Mouse (Mus musculus) hindbrain, embryonic 11.5 days (tissue): ENCODE measurements around the gene Zfp746. TPM values are rescaled to one million over a fixed set of nuclear protein-coding genes. Genes with fewer than 3 reads are reported as not detected.

Source experiments
- ATAC-seq: fragments of 200-750 bp; cut with Nextera tagmentation; 2 replicates; pipeline ENCODE4 v1.8.0; 2017; ENCODE audit warnings: mild to moderate bottlenecking, moderate TSS enrichment, moderate library complexity; ENCODE audit not compliant: low FRiP score
- DNase-seq: peaks from one replicate; pipeline ENCODE4 v3.0.0-alpha.2; 2015; ENCODE audit warnings: low spot score
- H3K27ac ChIP-seq: fragments of 300-500 bp; sonication (generic); 2 replicates; pipeline ENCODE4 v1.5.1; 2014; ENCODE audit warnings: mild to moderate bottlenecking, low read depth, low read length
- H3K27me3 ChIP-seq: fragments of 300-500 bp; sonication (generic); 2 replicates; pipeline ENCODE4 v1.6.1; 2014; ENCODE audit warnings: mild to moderate bottlenecking, low read length, moderate library complexity, mixed read lengths; ENCODE audit not compliant: control insufficient read depth, insufficient read depth
- H3K36me3 ChIP-seq: fragments of 300-500 bp; sonication (generic); 2 replicates; pipeline ENCODE4 v1.6.1; 2014; ENCODE audit warnings: mild to moderate bottlenecking, low read length, moderate library complexity, mixed read lengths; ENCODE audit not compliant: control insufficient read depth, insufficient read depth
- H3K4me1 ChIP-seq: fragments of 300-500 bp; sonication (generic); replicated peaks from 2 replicates; pipeline ENCODE4 v1.6.1; 2014; ENCODE audit warnings: low read length, mixed read lengths; ENCODE audit not compliant: control insufficient read depth, insufficient read depth
- H3K4me2 ChIP-seq: fragments of 300-500 bp; sonication (generic); replicated peaks from 2 replicates; pipeline ENCODE4 v1.6.1; 2014; ENCODE audit warnings: mild to moderate bottlenecking, low read depth, low read length
- H3K4me3 ChIP-seq: fragments of 300-500 bp; sonication (generic); 2 replicates; pipeline ENCODE4 v1.5.1; 2014; ENCODE audit warnings: low read depth, low read length
- H3K9ac ChIP-seq: fragments of 300-500 bp; sonication (generic); 2 replicates; pipeline ENCODE4 v1.6.1; 2014; ENCODE audit warnings: low read depth, low read length
- H3K9me3 ChIP-seq: fragments of 300-500 bp; sonication (generic); 2 replicates; pipeline ENCODE4 v1.6.1; 2016; ENCODE audit warnings: low read length; ENCODE audit not compliant: control insufficient read depth
- WGBS: fragments of 180-500 bp; shearing (Covaris S2); extraction: QIAGEN DNeasy Blood & Tissue Kit; methylation state at CpG from one replicate; pipeline ENCODE4 v1.1.7; 2014; 5-methylcytosine and 5-hydroxymethylcytosine counted together
- polyA plus RNA-seq: library from polyadenylated mRNA; unstranded; fragments of >200 nt; fragmentation: Nextera tagmentation; extraction: Ambion mirVana; gene quantifications from 2 replicates; pipeline ENCODE4 v1.2.1, GENCODE M21; 2014

Zfp746 gene
- polyA plus RNA-seq, 1 experiment from 2014 or later: 20.7 TPM

- 78% methylated on average over 5 of the region's 5 CpGs for WGBS
- Histone ChIP-seq H3K4me1 (no peaks in the 10 kb centered on the region), H3K4me2 (no peak overlapping the region), H3K9me3 (no peaks in the 10 kb centered on the region), H3K27me3 (no peaks in the 10 kb centered on the region), H3K4me3 (no peak overlapping the region), H3K36me3 (no peaks in the 10 kb centered on the region), H3K9ac (no peak overlapping the region), H3K27ac (no peak overlapping the region)
- no peak for ATAC-seq
- no peak for DNase-seq
Measured at GRCm38 (mm10) chr6:48073316-48073715, 13.1 kb downstream of the Zfp746 start.

- H3K4me3 ChIP-seq: no peak overlapping the region
- peaks cover 14% of the 10 kb centered on the region for H3K36me3 ChIP-seq
- no peaks in the 10 kb centered on the region for H3K9me3 ChIP-seq
- 94% methylated on average over 3 of the region's 3 CpGs for WGBS
- ATAC-seq: no peak
- H3K27me3 ChIP-seq: no peaks in the 10 kb centered on the region
- H3K27ac ChIP-seq: no peak overlapping the region
- H3K9ac ChIP-seq: no peak overlapping the region
- DNase-seq: no peak
- H3K4me2 ChIP-seq: no peak overlapping the region
- H3K4me1 ChIP-seq: no peaks in the 10 kb centered on the region
Measured at GRCm38 (mm10) chr6:48067492-48067891, 18.9 kb downstream of the Zfp746 start.

- DNase-seq (no peak), ATAC-seq (no peak)
- Histone ChIP-seq H3K4me3 (no peak overlapping the region), H3K4me1 (no peaks in the 10 kb centered on the region), H3K27me3 (no peaks in the 10 kb centered on the region), H3K9me3 (no peaks in the 10 kb centered on the region), H3K36me3 (peaks cover 14% of the 10 kb centered on the region), H3K4me2 (no peak overlapping the region), H3K27ac (no peak overlapping the region), H3K9ac (no peak overlapping the region)
- 95% methylated on average over 6 of the region's 6 CpGs for WGBS
Measured at GRCm38 (mm10) chr6:48065587-48066075, 20.8 kb downstream of the Zfp746 start.

GRCm38 (mm10) chr6:48064451-48064850, 21.9 kb downstream of the Zfp746 start:
- H3K36me3 ChIP-seq: peaks cover 14% of the 10 kb centered on the region
- no peaks in the 10 kb centered on the region for H3K9me3 ChIP-seq
- no peaks in the 10 kb centered on the region for H3K27me3 ChIP-seq
- no peak for ATAC-seq
- no peak overlapping the region for H3K4me2 ChIP-seq
- no peaks in the 10 kb centered on the region for H3K4me1 ChIP-seq
- WGBS: 94% methylated on average over 14 of the region's 14 CpGs
- no peak overlapping the region for H3K4me3 ChIP-seq
- no peak for DNase-seq
- no peak overlapping the region for H3K9ac ChIP-seq
- H3K27ac ChIP-seq: no peak overlapping the region

GRCm38 (mm10) chr6:48063940-48064339, 22.5 kb downstream of the Zfp746 start:
- WGBS: 92% methylated on average over 28 of the region's 28 CpGs
- H3K9ac ChIP-seq: no peak overlapping the region
- H3K27ac ChIP-seq: no peak overlapping the region
- no peaks in the 10 kb centered on the region for H3K9me3 ChIP-seq
- no peak overlapping the region for H3K4me2 ChIP-seq
- H3K4me1 ChIP-seq: no peaks in the 10 kb centered on the region
- H3K36me3 ChIP-seq: peaks cover 14% of the 10 kb centered on the region
- H3K27me3 ChIP-seq: no peaks in the 10 kb centered on the region
- H3K4me3 ChIP-seq: no peak overlapping the region
- ATAC-seq (no peak), DNase-seq (no peak)

- WGBS: 96% methylated on average over 1 of the region's 1 CpGs
- Histone ChIP-seq H3K4me3 (no peak overlapping the region), H3K9me3 (no peaks in the 10 kb centered on the region), H3K27ac (no peak overlapping the region), H3K4me1 (no peaks in the 10 kb centered on the region), H3K9ac (no peak overlapping the region), H3K27me3 (no peaks in the 10 kb centered on the region), H3K36me3 (peaks cover 14% of the 10 kb centered on the region), H3K4me2 (no peak overlapping the region)
- DNase-seq (no peak), ATAC-seq (no peak)
Measured at GRCm38 (mm10) chr6:48060895-48061294, 25.5 kb downstream of the Zfp746 start.

- no peak overlapping the region for H3K9ac ChIP-seq
- DNase-seq (no peak), ATAC-seq (no peak)
- no peak overlapping the region for H3K4me3 ChIP-seq
- no peaks in the 10 kb centered on the region for H3K27me3 ChIP-seq
- no peaks in the 10 kb centered on the region for H3K4me1 ChIP-seq
- 83% methylated on average over 2 of the region's 2 CpGs for WGBS
- H3K4me2 ChIP-seq: no peak overlapping the region
- H3K27ac ChIP-seq: no peak overlapping the region
- no peaks in the 10 kb centered on the region for H3K9me3 ChIP-seq
- peaks cover 14% of the 10 kb centered on the region for H3K36me3 ChIP-seq
Measured at GRCm38 (mm10) chr6:48060421-48060820, 26.0 kb downstream of the Zfp746 start.

- H3K9ac ChIP-seq: no peak overlapping the region
- no peak overlapping the region for H3K27ac ChIP-seq
- no peaks in the 10 kb centered on the region for H3K4me1 ChIP-seq
- no peaks in the 10 kb centered on the region for H3K36me3 ChIP-seq
- H3K27me3 ChIP-seq: no peaks in the 10 kb centered on the region
- WGBS: 82% methylated on average over 6 of the region's 6 CpGs
- no peak overlapping the region for H3K4me3 ChIP-seq
- DNase-seq: no peak
- no peaks in the 10 kb centered on the region for H3K9me3 ChIP-seq
- no peak for ATAC-seq
- H3K4me2 ChIP-seq: no peak overlapping the region
Measured at GRCm38 (mm10) chr6:48052136-48052535, 34.3 kb downstream of the Zfp746 start.

GRCm38 (mm10) chr6:48051666-48052065, 34.7 kb downstream of the Zfp746 start:
- H3K9ac ChIP-seq: no peak overlapping the region
- ATAC-seq: no peak
- no peaks in the 10 kb centered on the region for H3K27me3 ChIP-seq
- no peaks in the 10 kb centered on the region for H3K36me3 ChIP-seq
- no peak for DNase-seq
- no peak overlapping the region for H3K27ac ChIP-seq
- H3K4me1 ChIP-seq: no peaks in the 10 kb centered on the region
- no peak overlapping the region for H3K4me3 ChIP-seq
- no peak overlapping the region for H3K4me2 ChIP-seq
- 87% methylated on average over 2 of the region's 2 CpGs for WGBS
- H3K9me3 ChIP-seq: no peaks in the 10 kb centered on the region
